Mouse (Mus musculus) limb, embryonic 11.5 days (tissue): ENCODE results near the gene Pou3f1. TPM values are rescaled to one million over a fixed set of nuclear protein-coding genes. Genes with fewer than 3 reads are reported as not detected.

ENCODE experiments used
- ATAC-seq: fragments of 200-750 bp; cut with Nextera tagmentation; 2 replicates; pipeline ENCODE4 v1.8.0; 2017; ENCODE audit warnings: low read depth; ENCODE audit not compliant: insufficient number of reproducible peaks, low FRiP score, low TSS enrichment
- DNase-seq: peaks from one replicate; pipeline ENCODE4 v3.0.0-alpha.2; 2015; ENCODE audit warnings: low spot score
- H3K27ac ChIP-seq: fragments of 300-500 bp; sonication (generic); replicated peaks from 2 replicates; pipeline ENCODE4 v1.5.1; 2014; ENCODE audit warnings: low read depth, mild to moderate bottlenecking, low read length
- H3K27me3 ChIP-seq: fragments of 300-500 bp; sonication (generic); 2 replicates; pipeline ENCODE4 v1.6.1; 2014; ENCODE audit warnings: mild to moderate bottlenecking, low read length, mixed read lengths; ENCODE audit not compliant: control insufficient read depth, insufficient read depth
- H3K36me3 ChIP-seq: fragments of 300-500 bp; sonication (generic); 2 replicates; pipeline ENCODE4 v1.6.1; 2014; ENCODE audit warnings: mild to moderate bottlenecking, low read length, moderate library complexity, mixed read lengths; ENCODE audit not compliant: control insufficient read depth, insufficient read depth
- H3K4me1 ChIP-seq: fragments of 300-500 bp; sonication (generic); 2 replicates; pipeline ENCODE4 v1.6.1; 2014; ENCODE audit warnings: low read length, mixed read lengths; ENCODE audit not compliant: control insufficient read depth, insufficient read depth
- H3K4me2 ChIP-seq: fragments of 300-500 bp; sonication (generic); 2 replicates; pipeline ENCODE4 v1.6.1; 2014; ENCODE audit warnings: low read depth, mild to moderate bottlenecking, moderate library complexity; ENCODE audit not compliant: severe bottlenecking
- H3K4me3 ChIP-seq: fragments of 300-500 bp; sonication (generic); 2 replicates; pipeline ENCODE4 v1.5.1; 2014; ENCODE audit warnings: low read depth, low read length
- H3K9ac ChIP-seq: fragments of 300-500 bp; sonication (generic); 2 replicates; pipeline ENCODE4 v1.6.1; 2014; ENCODE audit warnings: mild to moderate bottlenecking, low read length
- H3K9me3 ChIP-seq: fragments of 300-500 bp; sonication (generic); 2 replicates; pipeline ENCODE4 v1.6.1; 2016; ENCODE audit warnings: low read length; ENCODE audit not compliant: control insufficient read depth
- WGBS: fragments of 180-500 bp; shearing (Covaris S2); extraction: QIAGEN DNeasy Blood & Tissue Kit; methylation state at CpG from one replicate; pipeline ENCODE4 v1.1.7; 2014; 5-methylcytosine and 5-hydroxymethylcytosine counted together
- polyA plus RNA-seq: library from polyadenylated mRNA; unstranded; fragments of >200 nt; fragmentation: Nextera tagmentation; extraction: Ambion mirVana; gene quantifications from 2 replicates; pipeline ENCODE4 v1.2.1, GENCODE M21; 2014

Pou3f1 gene
- 0.27 and 0.60 TPM in 2 replicates for polyA plus RNA-seq

DNA sequence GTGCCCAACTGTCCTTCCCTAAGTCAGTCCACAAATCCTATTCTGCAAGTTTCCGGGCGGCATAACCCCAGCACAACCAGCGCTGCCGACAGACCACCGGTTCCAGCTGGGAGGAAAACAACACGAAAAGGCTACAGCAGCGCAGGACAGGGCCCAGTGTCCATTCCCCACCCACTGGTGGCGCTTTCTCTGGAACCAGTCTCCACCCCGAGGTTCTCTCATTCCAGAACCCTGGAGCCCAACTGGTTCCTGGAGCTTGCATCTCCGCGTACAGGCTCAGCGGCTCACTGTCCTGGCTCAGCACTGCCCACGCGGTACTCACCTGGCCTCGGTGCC lies at the start of gene Pou3f1:
Gene Pou3f1, plus strand, starts transcription at position 290 of the 336 bp plus-strand sequence.
- peaks cover 18% of the 10 kb centered on the region for H3K4me1 ChIP-seq
- H3K4me3 ChIP-seq = peak within 1 kb of the TSS; percentile 54
- WGBS = 2% methylated on average over 15 of the region's 15 CpGs
- H3K27me3 ChIP-seq = peaks cover 71% of the 10 kb centered on the region
- no peaks in the 10 kb centered on the region for H3K9me3 ChIP-seq
- H3K9ac ChIP-seq = peak within 1 kb of the TSS; percentile 19
- ATAC-seq = no peak
- no peaks in the 10 kb centered on the region for H3K36me3 ChIP-seq
- no peak for DNase-seq
- H3K27ac ChIP-seq = no peak within 1 kb of the TSS
- peak within 1 kb of the TSS; percentile 91 for H3K4me2 ChIP-seq

DNA sequence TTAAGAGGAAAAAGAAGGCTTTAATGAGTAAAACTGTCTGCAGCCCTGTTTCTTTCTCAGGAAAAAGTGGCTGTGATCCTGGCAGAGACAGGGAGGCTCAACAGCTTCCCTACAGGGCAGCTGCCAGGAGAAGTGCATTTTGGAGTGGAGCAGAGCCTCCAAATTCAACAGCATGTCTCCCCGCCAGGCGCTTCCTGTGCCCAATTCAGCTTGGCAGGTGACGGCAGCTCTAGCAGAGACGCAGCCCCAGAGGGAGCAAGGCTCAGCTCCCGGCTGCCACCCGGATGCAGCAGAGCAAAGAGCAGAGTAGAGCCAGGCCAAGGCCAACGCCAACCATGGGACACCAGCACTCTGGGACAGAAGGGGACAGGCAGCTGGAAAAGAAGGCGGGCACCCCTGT lies 49.4 kb upstream of the Pou3f1 start:
- no peak overlapping the region for H3K4me3 ChIP-seq
- ATAC-seq (no peak), DNase-seq (no peak)
- no peak overlapping the region for H3K27ac ChIP-seq
- H3K4me1 ChIP-seq = no peaks in the 10 kb centered on the region
- no peak overlapping the region for H3K4me2 ChIP-seq
- H3K27me3 ChIP-seq = peaks cover 10% of the 10 kb centered on the region
- H3K9me3 ChIP-seq = no peaks in the 10 kb centered on the region
- no peaks in the 10 kb centered on the region for H3K36me3 ChIP-seq
- H3K9ac ChIP-seq = no peak overlapping the region
- 62% methylated on average over 8 of the region's 8 CpGs for WGBS

DNA sequence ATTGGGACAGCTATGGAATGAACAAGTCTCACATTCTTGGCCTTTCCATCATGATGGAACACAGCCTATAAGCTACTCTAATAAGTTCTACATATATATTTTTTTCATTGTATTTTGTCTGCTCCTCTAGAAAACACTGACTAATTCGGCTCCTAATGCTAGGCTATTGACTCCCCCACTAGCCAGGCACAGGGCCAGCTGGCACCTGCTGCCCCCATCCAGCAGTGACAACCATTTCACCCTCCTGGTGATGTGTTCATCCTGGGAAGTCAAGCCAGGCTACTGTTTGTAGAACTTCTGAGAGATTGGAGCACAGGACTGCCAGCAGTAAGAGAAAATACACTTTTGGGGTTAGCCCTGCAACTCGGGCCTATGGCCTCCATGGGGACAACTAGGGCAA lies 46.5 kb upstream of the Pou3f1 start:
- Histone ChIP-seq H3K27ac (no peak overlapping the region), H3K4me1 (peaks cover 3% of the 10 kb centered on the region; the same call in 1 of the 2 replicates), H3K9me3 (no peaks in the 10 kb centered on the region), H3K9ac (no peak overlapping the region), H3K4me2 (no peak overlapping the region), H3K36me3 (no peaks in the 10 kb centered on the region), H3K27me3 (peaks cover 4% of the 10 kb centered on the region), H3K4me3 (no peak overlapping the region)
- WGBS = 82% methylated on average over 2 of the region's 2 CpGs
- ATAC-seq (no peak), DNase-seq (no peak)

DNA sequence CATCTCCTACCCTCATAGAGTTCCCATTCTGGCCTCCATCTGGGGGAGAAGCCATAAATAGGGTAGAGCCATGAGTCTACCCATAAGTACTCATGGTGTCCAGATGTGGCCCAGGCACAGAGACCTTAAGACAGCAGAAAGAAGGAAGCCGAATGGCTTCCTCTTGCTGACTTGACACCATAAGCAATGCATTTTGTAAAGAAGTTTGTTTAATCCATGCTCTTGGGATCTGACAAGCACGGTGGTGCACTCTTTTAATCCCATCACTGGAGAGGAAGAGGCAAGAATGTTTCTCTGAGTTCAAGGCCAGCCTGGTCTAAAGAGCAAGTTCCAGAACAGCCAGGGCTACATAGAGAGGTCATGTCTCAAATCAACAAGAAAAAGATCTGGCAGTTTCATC lies 45.9 kb upstream of the Pou3f1 start, which contains the start of gene 3100002H09Rik:
Gene 3100002H09Rik, minus strand, starts transcription at position 101 of the 400 bp plus-strand sequence.
- ATAC-seq (no peak), DNase-seq (no peak)
- Histone ChIP-seq H3K9me3 (no peaks in the 10 kb centered on the region), H3K27me3 (peaks cover 4% of the 10 kb centered on the region; the same call in 1 of the 2 replicates), H3K4me3 (no peak within 1 kb of the TSS), H3K9ac (no peak within 1 kb of the TSS), H3K36me3 (no peaks in the 10 kb centered on the region), H3K27ac (no peak within 1 kb of the TSS), H3K4me1 (peaks cover 5% of the 10 kb centered on the region; the same call in 1 of the 2 replicates), H3K4me2 (no peak within 1 kb of the TSS)
- 86% methylated on average over 2 of the region's 2 CpGs for WGBS

DNA sequence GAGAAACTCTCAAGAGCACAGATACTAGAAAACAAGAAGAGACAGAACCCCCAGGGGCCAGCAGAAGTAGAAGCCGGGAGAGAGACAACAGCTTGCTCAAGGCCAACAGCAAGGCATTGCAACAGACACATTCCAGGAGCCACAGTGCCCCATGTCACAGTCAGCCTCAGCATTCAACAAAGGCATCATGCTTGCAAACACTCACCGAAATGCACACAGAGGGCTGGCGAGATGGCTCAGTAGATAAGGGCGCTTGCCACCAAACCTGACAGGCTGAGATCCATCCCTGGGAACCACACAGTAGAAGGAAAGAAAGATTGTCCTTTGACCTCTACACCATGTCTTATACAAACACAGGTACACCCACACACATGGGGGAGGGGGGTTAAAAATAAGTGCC lies 44.8 kb upstream of the Pou3f1 start:
- no peak overlapping the region for H3K27ac ChIP-seq
- no peak overlapping the region for H3K4me3 ChIP-seq
- 78% methylated on average over 4 of the region's 4 CpGs for WGBS
- H3K9ac ChIP-seq = no peak overlapping the region
- H3K9me3 ChIP-seq = no peaks in the 10 kb centered on the region
- no peak for ATAC-seq
- H3K4me2 ChIP-seq = no peak overlapping the region
- no peak for DNase-seq
- H3K27me3 ChIP-seq = peaks cover 4% of the 10 kb centered on the region; the same call in 1 of the 2 replicates
- no peaks in the 10 kb centered on the region for H3K36me3 ChIP-seq
- H3K4me1 ChIP-seq = peaks cover 9% of the 10 kb centered on the region

DNA sequence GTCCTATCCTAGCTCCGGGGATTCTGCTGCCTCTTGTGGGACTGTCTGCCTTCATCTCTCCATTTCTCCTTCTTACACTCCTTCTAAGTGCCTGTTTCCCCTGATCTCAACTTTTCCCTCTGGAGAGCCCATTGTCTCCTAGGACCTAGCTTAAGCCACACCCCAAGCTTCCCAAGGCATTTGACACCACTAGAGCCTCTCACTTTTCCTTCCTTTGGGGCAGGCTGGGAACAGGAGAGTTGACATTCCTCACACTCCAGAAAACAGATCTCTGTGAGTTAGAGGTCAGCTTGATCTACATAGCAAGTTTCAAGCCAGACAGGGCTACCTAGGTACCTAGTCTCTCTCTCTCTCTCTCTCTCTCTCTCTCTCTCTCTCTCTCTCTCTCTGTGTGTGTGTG lies 42.4 kb upstream of the Pou3f1 start:
- H3K9ac ChIP-seq = no peak overlapping the region
- no peak overlapping the region for H3K4me3 ChIP-seq
- peaks cover 4% of the 10 kb centered on the region; the same call in 1 of the 2 replicates for H3K27me3 ChIP-seq
- H3K9me3 ChIP-seq = no peaks in the 10 kb centered on the region
- no peak for DNase-seq
- 0% methylated on average over 1 of the region's 1 CpGs for WGBS
- no peak overlapping the region for H3K27ac ChIP-seq
- no peaks in the 10 kb centered on the region for H3K36me3 ChIP-seq
- no peak for ATAC-seq
- peaks cover 9% of the 10 kb centered on the region for H3K4me1 ChIP-seq
- no peak overlapping the region for H3K4me2 ChIP-seq

DNA sequence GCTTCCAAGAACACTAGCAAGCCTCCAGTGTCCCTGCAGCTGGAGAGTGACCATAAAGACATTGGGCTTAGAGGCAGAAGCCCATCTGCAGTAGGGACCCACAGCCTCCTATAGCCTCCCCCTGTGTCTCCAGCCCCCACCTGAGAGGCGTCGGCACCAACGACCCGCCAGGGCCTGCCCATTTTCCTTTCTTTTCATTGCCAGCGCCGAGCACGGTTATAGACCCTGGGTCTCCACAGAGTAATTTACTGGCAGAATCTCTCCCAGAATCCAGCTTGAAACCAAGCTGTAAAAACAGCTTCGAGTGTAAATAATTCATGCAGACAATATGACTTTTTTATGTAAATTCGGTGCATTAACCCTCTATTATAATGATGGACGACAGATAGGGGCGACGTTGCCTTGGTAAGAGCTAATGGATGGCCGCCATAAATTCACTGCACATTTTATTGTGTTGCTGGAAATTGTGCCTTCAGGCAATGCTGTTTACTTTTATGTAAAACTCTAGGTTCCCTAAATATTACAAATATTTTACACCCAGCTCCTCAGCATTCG lies 41.1 kb upstream of the Pou3f1 start:
- Histone ChIP-seq H3K4me1 (peaks cover 9% of the 10 kb centered on the region), H3K9me3 (no peaks in the 10 kb centered on the region), H3K4me3 (no peak overlapping the region), H3K9ac (no peak overlapping the region), H3K36me3 (no peaks in the 10 kb centered on the region), H3K27me3 (peaks cover 4% of the 10 kb centered on the region; the same call in 1 of the 2 replicates), H3K27ac (no peak overlapping the region), H3K4me2 (no peak overlapping the region)
- WGBS = 22% methylated on average over 14 of the region's 14 CpGs
- DNase-seq (no peak), ATAC-seq (no peak; the same call in 1 of the 2 replicates)

DNA sequence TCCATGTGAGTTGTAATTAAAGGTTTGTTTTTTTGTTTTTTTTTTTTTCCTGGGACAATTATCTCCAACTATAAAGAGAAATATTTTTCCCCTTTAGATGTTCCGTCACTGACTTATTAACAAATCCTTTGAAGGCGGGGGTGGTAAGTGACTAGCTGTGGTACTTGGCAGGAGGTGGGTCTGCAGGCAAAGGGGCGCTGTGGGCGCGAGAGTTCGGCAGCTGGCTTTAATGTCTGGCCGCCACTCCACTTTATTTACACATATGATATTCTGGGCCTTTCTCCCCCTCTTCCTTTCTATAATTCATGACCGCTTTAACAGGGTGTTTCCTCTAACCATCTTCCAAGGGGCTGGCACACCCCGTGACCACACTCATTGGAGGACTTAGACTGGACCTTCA lies 40.6 kb upstream of the Pou3f1 start:
- ATAC-seq = no peak
- no peak for DNase-seq
- 19% methylated on average over 9 of the region's 9 CpGs for WGBS
- Histone ChIP-seq H3K4me2 (no peak overlapping the region), H3K36me3 (no peaks in the 10 kb centered on the region), H3K27me3 (peaks cover 4% of the 10 kb centered on the region; the same call in 1 of the 2 replicates), H3K4me1 (peaks cover 9% of the 10 kb centered on the region), H3K9me3 (no peaks in the 10 kb centered on the region), H3K27ac (no peak overlapping the region), H3K9ac (no peak overlapping the region), H3K4me3 (no peak overlapping the region)

DNA sequence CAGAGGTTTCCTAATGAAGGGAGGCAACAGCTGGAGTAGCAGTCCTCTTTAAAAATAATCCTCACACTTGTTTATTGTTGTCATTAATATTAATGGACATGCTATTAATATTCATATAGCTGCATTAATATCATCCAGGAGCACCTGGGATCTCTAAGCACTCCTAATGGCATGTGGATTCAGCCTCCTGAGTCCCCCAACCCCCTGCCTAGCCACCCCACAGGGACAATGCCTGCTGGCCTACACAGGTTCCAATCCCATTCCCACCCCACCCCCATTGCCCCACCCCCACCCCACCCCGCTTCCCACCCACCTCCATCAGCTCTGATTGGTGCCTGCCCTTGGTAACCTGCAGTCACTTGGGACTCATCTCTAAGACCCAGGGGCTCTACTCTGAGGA lies 40.0 kb upstream of the Pou3f1 start:
- H3K4me2 ChIP-seq = no peak overlapping the region
- WGBS = 44% methylated on average over 1 of the region's 1 CpGs
- no peak for DNase-seq
- no peak overlapping the region for H3K27ac ChIP-seq
- H3K9me3 ChIP-seq = no peaks in the 10 kb centered on the region
- H3K4me1 ChIP-seq = peaks cover 9% of the 10 kb centered on the region
- ATAC-seq = no peak
- peaks cover 4% of the 10 kb centered on the region; the same call in 1 of the 2 replicates for H3K27me3 ChIP-seq
- no peak overlapping the region for H3K9ac ChIP-seq
- no peak overlapping the region for H3K4me3 ChIP-seq
- H3K36me3 ChIP-seq = no peaks in the 10 kb centered on the region
